Mouse (Mus musculus) bone marrow macrophage, adult 2 months (primary cell): Measurements from ENCODE around the gene H2afy.

Source experiments
- CTCF ChIP-seq: IDR thresholded peaks from 2 replicates; pipeline ENCODE4 v1.5.1; 2012; ENCODE audit warnings: low read depth, mild to moderate bottlenecking, low read length, moderate library complexity
- POLR2A ChIP-seq: IDR thresholded peaks from 2 replicates; pipeline ENCODE4 v1.6.1; 2012; ENCODE audit warnings: mild to moderate bottlenecking, low read depth, low read length, borderline replicate concordance

DNA sequence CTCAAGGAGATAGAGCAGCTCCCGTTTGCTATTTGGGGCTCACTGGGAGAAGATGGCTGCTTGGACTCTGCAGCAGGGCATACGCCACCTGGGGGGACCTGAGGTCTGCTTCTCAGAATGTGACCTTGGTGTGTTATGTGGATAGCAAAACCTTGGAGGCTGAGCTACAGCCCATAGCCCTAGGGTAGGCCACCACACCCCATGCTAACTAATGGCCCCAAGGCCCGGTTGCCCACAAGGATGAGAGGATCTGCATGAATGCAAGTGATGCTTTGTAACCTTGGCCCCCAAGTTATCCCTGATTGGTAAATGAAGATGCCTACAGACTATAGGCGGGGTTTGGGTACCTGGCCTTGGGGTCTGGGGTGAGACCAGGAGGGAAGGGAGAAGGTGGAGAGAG lies 26.5 kb downstream of the H2afy start:
- no peak for TF ChIP-seq POLR2A
- no peak for TF ChIP-seq CTCF
